Mouse (Mus musculus) E14TG2a.4 (cell line): ENCODE measurements around the gene Ifitm5.

Experiments
- CTCF ChIP-seq: conservative IDR thresholded peaks from 2 replicates; pipeline ENCODE4 v1.5.1; 2014; ENCODE audit warnings: low read length
- NANOG ChIP-seq: IDR thresholded peaks from 2 replicates; pipeline ENCODE4 v1.6.1; 2014; ENCODE audit warnings: borderline replicate concordance, low read length, mixed read lengths
- POU5F1 ChIP-seq: IDR thresholded peaks from 2 replicates; pipeline ENCODE4 v1.6.1; 2014; ENCODE audit warnings: low read length, borderline replicate concordance

DNA sequence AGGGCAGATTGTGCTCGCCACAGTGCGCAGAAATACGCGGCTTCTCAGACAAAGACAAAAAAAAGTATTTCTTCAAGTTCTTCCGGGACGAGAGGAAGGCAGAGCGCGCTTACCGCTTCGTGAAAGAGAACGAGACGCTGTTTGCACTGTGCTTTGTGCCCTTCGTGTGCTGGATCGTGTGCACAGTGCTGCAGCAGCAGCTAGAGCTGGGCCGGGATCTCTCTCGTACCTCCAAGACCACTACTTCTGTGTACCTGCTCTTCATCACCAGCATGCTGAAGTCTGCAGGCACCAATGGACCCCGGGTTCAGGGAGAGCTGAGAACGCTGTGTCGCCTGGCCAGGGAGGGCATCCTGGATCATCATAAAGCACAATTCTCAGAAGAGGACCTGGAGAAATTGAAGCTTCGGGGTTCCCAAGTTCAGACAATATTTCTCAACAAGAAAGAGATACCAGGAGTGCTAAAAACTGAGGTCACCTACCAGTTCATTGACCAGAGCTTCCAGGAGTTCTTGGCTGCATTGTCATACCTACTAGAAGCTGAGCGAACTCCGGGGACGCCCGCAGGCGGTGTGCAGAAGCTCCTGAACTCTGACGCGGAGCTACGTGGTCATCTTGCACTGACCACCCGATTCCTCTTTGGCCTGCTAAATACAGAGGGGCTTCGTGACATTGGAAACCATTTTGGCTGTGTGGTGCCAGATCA, 26.9 kb downstream of the Ifitm5 start:
- TF ChIP-seq CTCF (no peak), NANOG (no peak), POU5F1 (no peak)
